Mouse (Mus musculus) layer of hippocampus, adult 8-10 months (tissue): ENCODE results near the gene Pde4b. TPM values are rescaled to one million over a fixed set of nuclear protein-coding genes. Genes with fewer than 3 reads are reported as not detected.

Experiments used
- DNase-seq, 2 experiments: peaks; one replicate each; pipeline ENCODE4 v3.0.0; 2022; ENCODE audit warnings: low spot score in 2 of 2
- total RNA-seq, 4 experiments: library from RNA; stranded (reverse); gene quantifications; 2 replicates each; pipeline ENCODE4 v1.2.4; 2022

The Pde4b gene
- total RNA-seq, 4 experiments from 2014 or later = 67.4 to 82.7 (median 71.2) TPM

- no peak for DNase-seq
Measured at GRCm38 (mm10) chr4:102397334-102397733, 310.0 kb downstream of the Pde4b start.

- no peak for DNase-seq
Measured at GRCm38 (mm10) chr4:102398512-102398911, 311.2 kb downstream of the Pde4b start.

GRCm38 (mm10) chr4:102406848-102407247, 319.5 kb downstream of the Pde4b start:
- DNase-seq = no peak

GRCm38 (mm10) chr4:102408132-102408531, 320.8 kb downstream of the Pde4b start:
- no peak for DNase-seq

GRCm38 (mm10) chr4:102408938-102409337, 321.6 kb downstream of the Pde4b start:
- no peak for DNase-seq

- no peak for DNase-seq
Measured at GRCm38 (mm10) chr4:102413101-102413500, 325.8 kb downstream of the Pde4b start.

GRCm38 (mm10) chr4:102413794-102414193, 326.5 kb downstream of the Pde4b start:
- DNase-seq = peak; percentile 40 to 48

- DNase-seq = no peak
Measured at GRCm38 (mm10) chr4:102414610-102415009, 327.3 kb downstream of the Pde4b start.

- no peak for DNase-seq
Measured at GRCm38 (mm10) chr4:102420794-102421397, 333.6 kb downstream of the Pde4b start.

GRCm38 (mm10) chr4:102421398-102421859, 334.1 kb downstream of the Pde4b start:
- peak in 1 of 2 experiments; percentile 26 for DNase-seq

- DNase-seq = no peak
Measured at GRCm38 (mm10) chr4:102424104-102424503, 336.8 kb downstream of the Pde4b start.

- DNase-seq = no peak
Measured at GRCm38 (mm10) chr4:102425422-102425821, 338.1 kb downstream of the Pde4b start.

GRCm38 (mm10) chr4:102429730-102430341, 342.5 kb downstream of the Pde4b start:
- no peak for DNase-seq

GRCm38 (mm10) chr4:102432040-102432782, 344.9 kb downstream of the Pde4b start:
- DNase-seq = no peak

- no peak for DNase-seq
Measured at GRCm38 (mm10) chr4:102439401-102440118, 352.2 kb downstream of the Pde4b start.

- DNase-seq = no peak
Measured at GRCm38 (mm10) chr4:102440119-102440481, 352.8 kb downstream of the Pde4b start.

GRCm38 (mm10) chr4:102443533-102443932, 356.2 kb downstream of the Pde4b start:
- no peak for DNase-seq

GRCm38 (mm10) chr4:102444501-102444900, 357.2 kb downstream of the Pde4b start:
- no peak for DNase-seq

- DNase-seq = no peak
Measured at GRCm38 (mm10) chr4:102446160-102446945, 359.0 kb downstream of the Pde4b start.

GRCm38 (mm10) chr4:102456426-102456825, 369.1 kb downstream of the Pde4b start:
- no peak for DNase-seq
